Mouse (Mus musculus): ENCODE measurements at regions not wholly inside any gene's neighbourhood (a gene's known extent, or its start where the extent isn't known, plus 50 kb on each side); places are given as distances from the start of the nearest gene placed in this dataset.
"Not testable (repeated sequence)": the region's sequence is repeated elsewhere in the genome, so short reads cannot be mapped to it uniquely, and the experiment has no call there.

DNA sequence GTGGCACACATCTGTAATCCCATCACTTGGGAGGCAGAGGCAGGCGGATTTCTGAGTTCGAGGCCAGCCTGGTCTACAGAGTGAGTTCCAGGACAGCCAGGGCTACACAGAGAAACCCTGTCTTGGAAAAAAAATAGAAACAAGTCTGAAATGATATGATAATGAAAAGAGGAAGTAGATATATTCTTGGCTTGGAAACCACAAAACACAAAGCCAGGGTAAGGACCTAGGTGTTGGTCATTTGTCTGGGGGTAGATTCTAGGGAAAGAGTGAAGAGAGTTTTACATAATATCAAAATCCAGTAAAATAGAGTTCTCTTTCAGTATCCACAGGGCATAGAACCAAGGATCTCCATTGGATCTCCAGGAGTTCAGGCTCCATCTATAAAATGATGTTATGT, 122.8 kb upstream of the Kiz start:
- not testable (repeated sequence) for ATAC-seq (replicated peaks); H3K27me3 ChIP-seq; H3K9ac ChIP-seq (replicated peaks); H3K9me3 ChIP-seq; H3K4me1 ChIP-seq; H3K4me3 ChIP-seq; H3K4me2 ChIP-seq (replicated peaks); H3K36me3 ChIP-seq; H3K27ac ChIP-seq (replicated peaks)
- 95% methylated on average over 2 of the region's 2 CpGs for WGBS

DNA sequence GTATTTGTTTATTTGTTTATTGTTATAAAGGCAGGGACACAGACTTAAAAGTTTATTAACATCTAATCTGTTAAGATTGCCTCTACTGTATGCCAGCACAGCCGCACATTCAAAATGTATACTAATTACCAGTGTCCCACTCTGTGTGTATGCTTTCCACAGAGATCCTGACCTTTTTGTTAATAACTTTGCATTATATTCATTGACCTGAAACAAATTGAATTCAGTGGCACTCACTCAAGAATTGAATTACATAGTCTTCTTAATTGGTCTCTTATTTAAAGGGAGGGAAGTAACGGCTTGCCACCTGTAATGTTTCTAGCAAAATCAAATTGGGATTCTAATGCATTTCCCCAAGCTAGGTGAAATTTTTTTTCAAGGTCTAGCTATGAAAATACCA, 111.3 kb upstream of the Kiz start:
- Histone ChIP-seq H3K4me2 (replicated peaks) (no peak overlapping the region), H3K4me3 (no peak overlapping the region), H3K36me3 (no peaks in the 10 kb centered on the region), H3K27me3 (no peaks in the 10 kb centered on the region), H3K4me1 (peaks cover 12% of the 10 kb centered on the region), H3K9ac (replicated peaks) (no peak overlapping the region), H3K27ac (replicated peaks) (no peak overlapping the region), H3K9me3 (no peaks in the 10 kb centered on the region)
- no peak for ATAC-seq (replicated peaks)
- WGBS, result 22% methylated on average over 2 of the region's 2 CpGs

DNA sequence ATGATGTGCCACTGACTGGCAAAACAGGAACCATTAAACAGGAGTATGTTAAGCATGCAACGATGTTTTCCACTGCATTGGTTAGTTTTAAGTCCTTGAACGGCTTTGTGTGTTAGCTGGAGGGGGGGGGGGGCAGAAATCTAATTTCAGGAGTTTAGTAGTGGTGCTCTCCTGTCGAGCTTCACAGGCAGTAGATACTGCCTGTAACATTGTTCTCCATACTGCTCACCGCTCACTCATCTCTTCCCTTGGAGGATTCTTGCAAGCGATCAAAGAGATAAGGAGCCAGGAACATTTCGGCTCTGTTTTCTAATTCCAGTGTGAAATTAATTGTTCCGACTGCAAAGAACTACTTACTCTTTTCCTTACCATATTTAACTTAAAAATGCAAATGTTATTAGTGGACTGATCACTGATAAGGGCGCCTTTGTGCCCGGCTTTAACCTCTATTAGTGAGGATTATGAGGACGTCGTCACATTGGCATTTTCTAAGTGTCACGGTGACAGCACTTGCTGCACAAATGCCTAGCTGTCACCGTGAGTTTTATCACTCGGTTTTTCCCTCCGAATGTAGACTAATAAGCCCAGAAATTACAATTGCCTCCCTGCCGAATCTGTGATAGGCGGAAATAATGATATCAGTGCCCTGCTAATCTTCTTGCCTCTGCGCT, 110.5 kb upstream of the Kiz start:
- H3K27ac ChIP-seq (replicated peaks), result peak overlapping the region; percentile 67
- peak overlapping the region; percentile 40 for H3K4me3 ChIP-seq
- no peaks in the 10 kb centered on the region for H3K9me3 ChIP-seq
- peak overlapping the region; percentile 52 for H3K9ac ChIP-seq (replicated peaks)
- no peaks in the 10 kb centered on the region for H3K36me3 ChIP-seq
- 35% methylated on average over 18 of the region's 18 CpGs for WGBS
- ATAC-seq (replicated peaks), result no peak; the same call in 1 of the 2 replicates
- H3K27me3 ChIP-seq, result no peaks in the 10 kb centered on the region
- H3K4me2 ChIP-seq (replicated peaks), result peak overlapping the region; percentile 50
- H3K4me1 ChIP-seq, result peaks cover 12% of the 10 kb centered on the region

DNA sequence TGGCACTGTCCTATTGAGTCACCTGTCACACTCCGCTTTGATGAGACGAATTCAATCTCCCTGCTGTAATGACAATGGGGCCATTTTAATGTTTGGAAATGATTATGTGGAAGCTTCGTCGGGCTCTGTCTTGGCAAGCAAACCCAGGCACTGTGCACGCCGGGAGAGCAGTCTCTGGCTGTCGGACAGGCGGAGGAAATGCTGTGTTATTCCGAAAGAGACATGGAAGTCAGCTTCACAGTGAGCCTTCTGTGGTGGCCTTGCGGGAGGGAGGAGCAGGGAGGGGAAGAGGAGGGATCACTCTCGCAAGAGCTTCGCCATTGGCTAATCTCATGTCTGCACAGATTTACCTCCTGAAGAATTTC, 110.0 kb upstream of the Kiz start:
- 11% methylated on average over 12 of the region's 12 CpGs for WGBS
- H3K4me1 ChIP-seq, result peaks cover 12% of the 10 kb centered on the region
- peak overlapping the region; percentile 40 for H3K4me3 ChIP-seq
- peak overlapping the region; percentile 52 for H3K9ac ChIP-seq (replicated peaks)
- ATAC-seq (replicated peaks), result peak; percentile 96
- H3K36me3 ChIP-seq, result no peaks in the 10 kb centered on the region
- H3K27ac ChIP-seq (replicated peaks), result peak overlapping the region; percentile 67
- H3K27me3 ChIP-seq, result no peaks in the 10 kb centered on the region
- H3K4me2 ChIP-seq (replicated peaks), result peak overlapping the region; percentile 50
- H3K9me3 ChIP-seq, result no peaks in the 10 kb centered on the region

DNA sequence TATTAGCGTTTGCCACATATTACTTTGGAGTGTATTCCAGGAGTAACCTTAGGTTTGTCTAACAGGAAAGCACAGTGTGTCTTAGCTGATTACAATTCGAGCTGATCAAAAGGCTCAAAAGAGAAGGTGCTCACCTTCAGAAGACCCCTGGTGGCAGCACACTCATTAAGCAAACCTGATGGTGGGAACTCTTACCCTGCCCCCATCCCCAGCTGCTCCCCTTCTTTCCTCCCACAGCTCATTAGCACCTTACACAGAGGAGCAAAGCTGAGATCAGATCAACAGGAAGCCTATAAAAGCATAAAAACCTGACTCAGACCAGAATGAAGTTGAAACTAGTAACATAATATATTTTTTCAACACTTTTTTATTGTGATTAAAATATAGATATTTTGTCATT, 101.7 kb upstream of the Kiz start:
- H3K4me3 ChIP-seq, result no peak overlapping the region
- H3K4me1 ChIP-seq, result no peaks in the 10 kb centered on the region
- no peak for ATAC-seq (replicated peaks)
- H3K27me3 ChIP-seq, result no peaks in the 10 kb centered on the region
- no peak overlapping the region for H3K27ac ChIP-seq (replicated peaks)
- H3K9me3 ChIP-seq, result no peaks in the 10 kb centered on the region
- WGBS, result 39% methylated on average over 2 of the region's 2 CpGs
- H3K9ac ChIP-seq (replicated peaks), result no peak overlapping the region
- no peak overlapping the region for H3K4me2 ChIP-seq (replicated peaks)
- H3K36me3 ChIP-seq, result no peaks in the 10 kb centered on the region

DNA sequence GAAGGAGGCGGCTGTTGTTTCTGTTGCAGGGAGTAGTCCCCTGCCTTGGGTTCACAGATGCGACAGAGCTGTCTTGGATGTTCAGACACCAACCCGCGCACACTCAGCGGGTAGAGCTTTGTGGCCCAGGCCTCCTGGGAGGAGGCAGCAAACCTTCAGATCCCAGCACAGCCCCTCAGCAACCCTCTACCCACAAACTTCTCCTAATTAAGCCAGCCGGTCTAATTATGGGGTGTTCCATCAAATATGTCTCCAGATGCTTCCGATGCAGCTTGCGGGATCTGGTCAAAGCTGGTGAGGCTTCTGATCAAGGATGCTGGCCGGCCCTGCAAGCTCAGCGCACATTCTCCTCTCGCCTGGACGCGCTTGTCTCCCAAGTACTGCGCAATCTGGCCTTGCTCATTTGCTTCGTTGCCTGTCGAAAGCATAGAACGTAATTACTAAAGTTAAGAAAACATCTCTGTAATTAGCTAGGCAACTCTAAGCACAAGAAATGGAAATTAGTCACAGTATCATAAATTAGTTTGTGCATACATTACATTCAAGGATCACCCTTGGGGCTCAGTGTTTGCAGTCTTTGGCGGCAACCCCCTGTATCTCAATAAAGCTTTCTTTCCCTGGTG, 92.0 kb upstream of the Kiz start:
- peak overlapping the region; percentile 41 for H3K27ac ChIP-seq (replicated peaks)
- ATAC-seq (replicated peaks), result peak; percentile 86
- peak overlapping the region; percentile 20 for H3K4me2 ChIP-seq (replicated peaks)
- peaks cover 25% of the 10 kb centered on the region for H3K4me1 ChIP-seq
- H3K27me3 ChIP-seq, result peaks cover 8% of the 10 kb centered on the region; the same call in 1 of the 2 replicates
- H3K9ac ChIP-seq (replicated peaks), result no peak overlapping the region
- H3K36me3 ChIP-seq, result no peaks in the 10 kb centered on the region
- 27% methylated on average over 18 of the region's 18 CpGs for WGBS
- H3K4me3 ChIP-seq, result no peak overlapping the region
- H3K9me3 ChIP-seq, result no peaks in the 10 kb centered on the region

DNA sequence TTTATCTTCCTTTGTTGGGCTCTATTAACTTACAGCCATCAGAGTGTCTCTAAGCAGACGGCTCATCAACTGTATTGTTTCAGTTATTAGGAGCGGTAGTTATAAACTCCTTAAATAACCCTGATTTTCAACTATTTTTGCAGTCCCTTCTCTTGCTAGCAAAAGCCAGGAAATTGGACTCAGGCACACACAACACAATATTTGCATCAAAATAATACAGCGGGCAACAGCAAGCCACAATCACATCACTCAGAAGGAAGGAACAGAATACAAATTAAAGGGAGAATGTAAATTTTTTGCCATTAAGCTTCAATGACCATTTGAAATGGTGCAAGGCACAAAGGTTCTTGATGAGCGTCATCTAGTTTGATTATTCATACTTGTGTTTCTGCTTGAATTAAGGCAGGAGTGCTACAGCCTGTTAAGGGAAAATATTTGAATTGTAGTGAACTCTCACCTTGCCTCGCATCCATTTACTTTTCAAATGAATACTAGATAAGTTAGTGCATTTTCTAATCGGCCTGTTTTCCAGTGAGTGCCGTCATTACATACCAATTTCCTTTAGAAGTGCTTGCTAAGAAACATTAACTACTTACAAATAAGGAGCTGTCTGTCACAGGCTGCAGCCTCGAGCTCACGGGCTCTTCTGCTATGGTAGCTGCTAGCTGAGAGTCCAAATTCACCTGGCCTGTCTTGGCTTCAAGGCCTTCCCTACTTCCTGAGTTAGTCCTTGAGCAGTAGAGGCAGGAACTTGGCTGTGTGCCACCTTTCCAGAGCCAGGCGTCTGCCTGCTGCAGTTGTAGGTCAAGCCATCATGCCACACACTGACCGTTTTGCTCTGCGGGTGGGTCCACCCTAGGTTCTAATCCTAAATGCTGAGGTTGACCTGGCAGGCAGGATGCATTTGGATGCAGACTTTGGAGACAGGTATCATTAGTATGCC, 91.1 kb upstream of the Kiz start:
- 32% methylated on average over 12 of the region's 12 CpGs for WGBS
- Histone ChIP-seq H3K9me3 (no peaks in the 10 kb centered on the region), H3K4me3 (no peak overlapping the region), H3K27ac (replicated peaks) (peak overlapping the region; percentile 34; the same call in 1 of the 2 replicates), H3K4me2 (replicated peaks) (no peak overlapping the region), H3K9ac (replicated peaks) (no peak overlapping the region), H3K36me3 (no peaks in the 10 kb centered on the region), H3K27me3 (peaks cover 8% of the 10 kb centered on the region; the same call in 1 of the 2 replicates), H3K4me1 (peaks cover 25% of the 10 kb centered on the region)
- peak; percentile 60 for ATAC-seq (replicated peaks)

DNA sequence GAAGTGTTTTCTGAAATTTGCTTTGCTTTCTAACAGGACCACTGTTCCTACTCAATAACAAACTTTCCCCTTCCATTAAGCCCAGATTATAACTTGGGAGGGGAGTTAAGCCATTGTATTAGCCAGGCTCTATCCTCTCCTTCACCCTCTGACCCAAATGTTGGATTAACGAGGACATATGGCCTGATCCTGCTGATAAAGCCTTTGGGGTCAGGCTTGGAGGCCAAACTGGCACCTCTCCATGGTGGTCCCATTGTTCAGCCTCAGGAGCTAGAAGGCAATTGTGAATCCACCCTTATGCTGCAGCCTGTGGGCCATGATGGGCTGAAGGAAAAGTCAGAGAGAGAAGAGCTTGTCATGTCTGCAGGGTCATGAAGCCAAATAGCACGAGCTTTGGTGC, 80.8 kb upstream of the Kiz start:
- H3K36me3 ChIP-seq, result no peaks in the 10 kb centered on the region
- H3K9me3 ChIP-seq, result no peaks in the 10 kb centered on the region
- no peak overlapping the region for H3K9ac ChIP-seq (replicated peaks)
- H3K4me2 ChIP-seq (replicated peaks), result no peak overlapping the region
- ATAC-seq (replicated peaks), result no peak
- 28% methylated on average over 2 of the region's 2 CpGs for WGBS
- no peaks in the 10 kb centered on the region for H3K27me3 ChIP-seq
- no peak overlapping the region for H3K27ac ChIP-seq (replicated peaks)
- no peak overlapping the region for H3K4me3 ChIP-seq
- no peaks in the 10 kb centered on the region for H3K4me1 ChIP-seq

DNA sequence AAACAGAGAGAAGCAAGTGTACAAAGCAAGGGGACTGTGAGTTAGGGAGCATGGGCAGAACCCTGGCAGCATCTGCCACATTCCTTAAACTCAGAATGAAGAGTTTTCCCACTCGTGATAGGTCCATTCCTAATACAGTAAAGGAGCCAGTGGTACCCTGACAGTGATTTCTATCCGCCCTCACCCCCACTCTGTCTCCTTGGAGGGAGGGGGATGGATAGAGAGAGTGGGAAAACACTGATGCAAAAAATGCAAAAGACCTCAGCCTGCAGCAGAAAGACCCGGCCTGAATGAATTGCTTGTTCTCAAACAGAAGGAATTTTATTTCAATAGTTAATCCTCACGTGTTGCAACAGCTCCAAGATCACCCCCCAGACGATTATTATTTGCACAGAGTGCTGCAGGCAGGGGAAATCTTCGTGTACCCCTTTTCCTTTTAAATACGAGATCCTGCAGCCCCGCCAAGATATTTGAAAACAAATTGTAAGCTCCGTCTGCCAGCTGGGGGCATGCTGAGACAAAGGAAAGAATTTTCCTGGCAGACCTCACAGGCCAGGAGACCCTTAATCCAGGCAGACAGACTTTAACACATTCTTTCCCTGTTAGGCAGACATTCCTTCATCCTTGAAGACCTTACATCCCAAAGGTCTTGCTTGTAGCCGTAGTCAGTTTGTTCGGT, 68.4 kb upstream of the Kiz start:
- no peak overlapping the region for H3K9ac ChIP-seq (replicated peaks)
- no peaks in the 10 kb centered on the region for H3K9me3 ChIP-seq
- H3K36me3 ChIP-seq, result no peaks in the 10 kb centered on the region
- WGBS, result 2% methylated on average over 11 of the region's 11 CpGs
- H3K4me2 ChIP-seq (replicated peaks), result peak overlapping the region; percentile 10
- H3K4me3 ChIP-seq, result no peak overlapping the region
- peaks cover 16% of the 10 kb centered on the region for H3K4me1 ChIP-seq
- no peaks in the 10 kb centered on the region for H3K27me3 ChIP-seq
- peak overlapping the region; percentile 9; the same call in 1 of the 2 replicates for H3K27ac ChIP-seq (replicated peaks)
- peak; percentile 83 for ATAC-seq (replicated peaks)

DNA sequence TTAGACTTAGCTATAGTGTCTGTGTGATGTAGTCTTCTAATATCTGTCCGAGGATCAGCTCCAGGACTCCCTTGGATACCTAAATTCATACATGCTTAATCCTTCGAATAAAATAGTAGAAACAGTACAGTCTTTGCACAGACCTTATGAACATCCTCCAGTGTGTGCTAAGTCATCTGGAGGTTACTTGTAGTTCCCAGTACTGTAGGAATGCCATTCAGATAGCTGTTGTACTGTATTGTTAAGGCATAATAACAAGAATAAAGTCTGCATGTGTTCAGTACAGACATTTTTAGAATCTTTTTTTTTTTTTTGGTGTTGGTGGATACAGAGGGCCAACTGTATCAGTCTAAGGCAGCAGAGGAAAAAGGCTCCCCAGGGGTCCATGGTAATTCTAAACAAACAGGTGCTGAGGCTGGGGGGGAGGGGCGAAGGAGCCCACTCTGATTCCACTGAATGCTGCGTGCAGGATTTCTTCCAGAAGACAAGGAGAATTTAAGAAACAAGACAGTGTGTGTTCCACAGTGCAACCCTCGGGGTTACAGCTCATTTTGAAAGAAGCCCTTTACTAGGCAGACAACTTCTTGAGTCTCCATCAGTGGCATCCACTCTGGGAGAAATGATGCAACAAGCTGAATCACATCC, 67.7 kb upstream of the Kiz start:
- Histone ChIP-seq H3K36me3 (no peaks in the 10 kb centered on the region), H3K4me1 (peaks cover 16% of the 10 kb centered on the region), H3K9me3 (no peaks in the 10 kb centered on the region), H3K27me3 (no peaks in the 10 kb centered on the region), H3K4me2 (replicated peaks) (no peak overlapping the region), H3K4me3 (no peak overlapping the region), H3K27ac (replicated peaks) (peak overlapping the region; percentile 9), H3K9ac (replicated peaks) (no peak overlapping the region)
- ATAC-seq (replicated peaks), result peak; percentile 52
- 20% methylated on average over 5 of the region's 5 CpGs for WGBS

DNA sequence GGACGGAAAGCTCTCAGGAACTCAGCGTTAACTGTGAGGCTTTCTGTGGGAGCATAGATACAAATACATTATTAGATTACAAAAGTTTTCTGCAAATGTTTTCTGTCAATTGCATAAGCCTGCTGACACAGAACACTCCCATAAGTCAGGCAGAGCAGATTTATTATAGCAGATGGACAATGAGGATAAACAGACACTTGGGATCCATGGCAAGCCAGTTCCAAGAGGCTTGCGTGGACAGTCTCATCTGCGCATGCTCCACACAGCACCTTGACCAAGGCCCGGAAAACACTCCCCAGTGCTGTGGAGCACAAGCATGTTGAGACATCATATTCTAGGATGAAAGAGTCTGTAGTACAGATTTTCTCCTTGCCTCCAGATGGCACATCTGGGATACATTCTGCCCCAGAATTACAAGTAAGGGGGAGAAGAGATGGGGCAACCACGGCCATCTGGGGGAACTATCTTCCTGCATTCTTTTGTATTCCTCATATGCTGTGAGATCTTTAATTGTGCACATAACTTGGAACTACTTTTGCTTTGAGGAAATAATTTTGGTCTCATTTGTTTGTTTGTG, 62.7 kb upstream of the Kiz start:
- no peak for ATAC-seq (replicated peaks)
- no peak overlapping the region for H3K9ac ChIP-seq (replicated peaks)
- no peak overlapping the region for H3K27ac ChIP-seq (replicated peaks)
- 77% methylated on average over 6 of the region's 6 CpGs for WGBS
- no peaks in the 10 kb centered on the region for H3K36me3 ChIP-seq
- 0 out of 2 replicates have a peak, but pooled peaks cover 3% of the 10 kb centered on the region for H3K9me3 ChIP-seq
- peaks cover 2% of the 10 kb centered on the region for H3K4me1 ChIP-seq
- H3K4me3 ChIP-seq, result no peak overlapping the region
- H3K27me3 ChIP-seq, result no peaks in the 10 kb centered on the region
- no peak overlapping the region for H3K4me2 ChIP-seq (replicated peaks)
